Mouse (Mus musculus) right cerebral cortex, adult 2 months (tissue): ENCODE measurements at regions not wholly inside any gene's neighbourhood (a gene's known extent, or its start where the extent isn't known, plus 50 kb on each side); places are given as distances from the start of the nearest gene placed in this dataset.
A peak's percentile ranks its signal among the peaks of the same experiment; 100 is the strongest.

Source experiments
- DNase-seq, 2 experiments: peaks; one replicate each; pipeline ENCODE4 v3.0.0; 2021 to 2022; ENCODE audit warnings: low spot score in 2 of 2

DNA sequence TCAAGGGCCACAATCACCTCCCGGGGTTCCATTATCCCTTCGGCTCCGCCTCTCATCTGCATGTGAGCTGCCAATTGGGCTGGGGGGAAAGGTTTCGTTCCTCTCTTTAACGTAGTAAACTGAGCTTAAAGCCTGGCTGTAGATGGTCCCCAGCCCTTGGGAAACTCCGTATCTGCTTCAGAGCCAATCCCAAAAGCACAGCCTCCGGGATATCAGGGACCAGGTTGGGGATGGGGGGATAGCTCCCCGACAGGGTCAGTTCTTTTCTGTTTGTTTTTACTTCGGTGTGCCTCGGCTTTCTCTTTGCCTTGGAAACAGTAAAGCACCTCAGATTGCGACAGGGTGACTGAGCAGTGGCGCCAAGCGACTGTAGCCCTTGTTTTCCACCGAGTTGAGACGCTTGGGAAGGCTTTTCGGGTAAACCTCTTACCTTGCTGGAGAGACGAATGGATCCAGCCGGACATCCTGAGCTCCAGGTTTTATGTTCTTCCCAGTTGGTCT lies 64.5 kb downstream of the Tfap2c start:
- DNase-seq: no peak

DNA sequence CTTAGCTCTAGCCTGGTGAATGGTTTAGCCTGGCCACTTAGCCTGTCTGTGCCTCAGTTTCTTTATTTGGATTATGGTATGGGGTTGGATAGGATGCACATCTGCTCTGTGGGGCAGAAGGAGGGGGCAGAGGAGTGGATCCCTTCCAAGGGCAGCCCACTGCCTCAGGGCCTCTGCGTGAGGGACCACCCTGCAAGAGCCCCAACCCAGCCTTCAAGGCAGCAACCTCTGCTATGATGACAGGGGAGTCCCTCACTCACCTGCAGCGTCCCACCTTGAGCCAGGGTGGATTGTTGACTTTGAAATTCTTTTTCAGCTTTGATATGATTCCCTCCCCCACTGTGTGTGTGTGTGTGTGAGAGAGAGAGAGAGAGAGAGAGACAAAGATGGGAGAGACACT lies 65.8 kb downstream of the Tfap2c start:
- no peak for DNase-seq

DNA sequence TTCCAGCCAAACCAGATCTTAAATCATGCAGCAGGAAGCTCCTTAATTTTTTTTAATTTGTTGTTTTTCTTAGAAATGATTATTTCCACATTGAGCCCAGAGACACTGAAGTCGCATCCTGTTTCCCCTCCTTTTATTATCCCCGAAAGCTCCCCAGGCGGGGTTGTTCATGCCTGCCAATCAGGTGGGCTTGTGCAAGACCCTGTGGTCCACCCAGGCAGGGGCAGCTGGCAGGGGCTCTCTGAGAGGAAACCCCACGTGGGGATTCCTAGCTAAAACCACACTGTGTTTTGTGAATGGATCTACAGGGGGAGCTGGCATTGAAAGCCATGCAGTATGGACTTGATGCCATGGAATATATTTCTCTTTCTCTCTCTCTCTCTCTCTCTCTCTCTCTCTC lies 66.2 kb downstream of the Tfap2c start:
- DNase-seq: no peak

DNA sequence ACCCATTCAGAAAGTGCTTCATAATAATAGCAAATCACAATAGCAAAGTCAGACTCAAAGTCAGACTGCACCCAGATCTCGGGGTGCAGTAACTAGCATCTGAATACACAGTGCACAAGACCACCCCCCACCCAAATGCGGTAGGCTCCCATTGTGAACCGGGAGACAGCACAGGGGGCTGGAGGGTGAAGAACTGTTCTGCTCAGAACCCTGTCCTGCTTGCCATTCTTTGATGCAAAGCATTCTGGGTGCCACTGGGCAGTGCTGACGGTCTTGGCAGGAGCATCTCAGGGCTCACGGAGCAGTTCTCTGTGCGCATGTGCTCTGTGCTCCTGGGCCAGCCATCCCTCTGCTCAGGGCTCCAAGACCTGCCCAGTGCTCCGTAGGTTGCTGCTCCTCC lies 69.8 kb downstream of the Tfap2c start:
- DNase-seq: no peak

DNA sequence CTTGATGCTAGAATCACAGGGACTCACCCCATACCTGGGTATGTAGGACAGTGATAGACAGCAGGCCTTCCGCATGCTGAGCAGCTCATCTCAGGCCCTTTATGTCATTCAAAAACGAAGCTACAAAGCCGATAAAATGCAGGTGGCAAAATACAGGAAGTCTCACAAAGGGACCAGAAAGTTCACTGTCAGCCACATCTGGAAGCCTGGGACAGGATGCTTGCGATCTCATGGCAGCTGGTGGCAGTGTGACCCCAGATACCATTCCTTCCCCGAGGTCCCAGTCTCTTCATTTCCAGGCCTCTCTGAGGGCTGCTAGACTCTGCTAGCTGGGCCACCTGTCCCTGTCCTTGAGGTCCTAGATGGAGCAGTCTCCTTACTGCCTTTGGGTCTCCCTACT lies 70.6 kb downstream of the Tfap2c start:
- DNase-seq: no peak

DNA sequence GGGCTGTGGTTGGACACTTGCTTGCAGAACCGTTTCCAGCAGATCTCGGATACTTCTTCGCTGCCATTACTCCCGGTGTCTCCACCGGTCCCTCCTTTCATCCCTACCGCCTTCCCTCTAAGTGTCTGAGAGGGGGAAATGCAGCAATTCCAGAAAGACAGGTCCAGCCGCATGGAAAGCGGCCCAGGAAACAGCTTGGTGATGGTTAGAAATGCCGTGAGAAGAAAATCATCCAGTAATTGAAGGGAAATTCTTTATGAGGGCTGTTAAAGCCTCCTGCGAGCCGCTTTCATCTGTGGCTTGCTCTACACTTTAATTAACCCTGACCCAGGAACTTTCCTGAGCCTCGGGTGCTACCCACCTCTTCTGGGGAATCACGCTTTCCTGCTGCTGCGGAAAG lies 74.3 kb downstream of the Tfap2c start:
- no peak for DNase-seq

DNA sequence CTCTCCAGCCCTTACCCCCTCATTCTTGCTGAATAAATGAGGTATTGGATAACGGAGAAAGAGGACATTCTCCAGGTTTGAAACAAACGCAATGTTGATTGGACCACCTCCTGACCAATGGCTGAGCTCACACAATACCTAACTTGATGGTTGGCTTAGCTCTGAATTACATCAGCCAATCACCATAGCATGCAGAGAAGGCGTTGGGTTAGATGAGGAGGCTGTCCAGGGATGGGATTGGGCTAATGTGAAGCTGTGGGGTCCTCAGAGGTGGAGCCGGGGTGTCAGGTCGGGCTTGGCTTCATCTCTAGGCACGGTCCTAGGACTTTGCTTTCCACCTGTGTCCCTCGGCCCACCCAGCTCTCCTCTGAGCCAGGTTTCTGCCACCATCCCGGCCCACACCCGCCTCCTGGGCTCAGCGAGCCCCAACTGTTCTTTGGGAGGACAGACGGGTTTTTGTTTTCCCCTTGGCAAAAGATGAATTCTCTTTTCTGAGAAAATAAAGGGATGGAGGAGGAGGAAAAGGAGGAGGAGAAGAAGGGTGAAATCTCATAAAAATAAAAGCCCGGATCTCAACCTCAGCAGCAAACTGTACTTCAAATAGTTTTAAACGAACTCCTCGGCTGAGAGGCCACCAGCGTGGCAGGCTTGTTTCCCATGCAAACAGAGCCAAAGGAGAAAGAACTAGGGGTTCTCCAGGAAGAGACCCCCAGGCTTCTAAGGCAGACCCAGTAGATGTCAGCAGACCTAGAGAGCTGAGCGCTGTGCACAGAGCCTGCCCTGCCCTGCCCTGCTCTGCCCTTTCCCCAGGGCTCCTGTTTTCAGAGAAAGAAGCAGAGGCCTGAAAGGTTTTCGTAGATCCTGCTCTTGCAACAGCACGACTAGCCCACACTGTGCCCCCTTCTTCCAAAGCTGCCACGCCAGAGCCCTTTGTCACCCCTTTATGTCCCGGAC lies 78.2 kb downstream of the Tfap2c start:
- DNase-seq: no peak

DNA sequence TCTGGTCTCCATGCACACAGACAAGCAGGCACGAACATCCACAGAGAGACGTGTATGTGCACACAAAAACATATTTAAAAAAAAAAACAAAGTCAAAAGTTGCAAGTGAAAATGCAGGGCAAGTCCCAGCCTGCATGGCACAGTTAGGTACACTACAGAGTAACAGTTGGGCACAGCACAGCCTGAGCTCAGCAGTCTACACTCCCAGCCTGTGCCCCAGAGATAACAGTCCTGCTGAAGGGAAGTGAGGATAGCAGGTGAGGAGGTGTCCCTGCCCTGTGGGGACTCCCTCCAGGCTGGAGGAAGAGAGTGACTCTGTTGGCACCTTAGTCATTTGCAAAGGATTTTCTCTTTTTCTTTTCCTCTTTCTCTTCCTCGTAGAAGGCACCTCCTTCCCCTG lies 80.9 kb downstream of the Tfap2c start:
- DNase-seq: no peak

DNA sequence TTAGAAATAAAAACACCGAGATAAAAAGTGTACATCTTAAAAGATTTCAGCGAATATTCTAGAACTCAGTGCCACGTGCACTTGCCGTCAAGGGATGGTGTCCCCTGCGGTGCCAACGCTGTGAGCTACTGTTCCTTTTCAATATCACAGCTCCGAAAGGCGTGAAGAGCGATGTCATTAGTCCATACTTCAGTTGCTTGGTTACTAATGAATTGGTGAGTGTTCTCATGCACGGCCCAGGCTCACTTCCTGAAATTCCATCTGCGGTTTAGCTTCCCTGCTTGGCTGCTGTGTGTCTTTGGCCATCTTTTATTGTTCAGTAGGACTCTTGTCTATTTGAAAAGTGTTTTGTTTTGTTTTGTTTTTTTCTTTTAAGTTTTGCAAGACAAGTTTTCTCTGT lies 93.2 kb downstream of the Tfap2c start:
- peak in 1 of 2 experiments; percentile 6 for DNase-seq

DNA sequence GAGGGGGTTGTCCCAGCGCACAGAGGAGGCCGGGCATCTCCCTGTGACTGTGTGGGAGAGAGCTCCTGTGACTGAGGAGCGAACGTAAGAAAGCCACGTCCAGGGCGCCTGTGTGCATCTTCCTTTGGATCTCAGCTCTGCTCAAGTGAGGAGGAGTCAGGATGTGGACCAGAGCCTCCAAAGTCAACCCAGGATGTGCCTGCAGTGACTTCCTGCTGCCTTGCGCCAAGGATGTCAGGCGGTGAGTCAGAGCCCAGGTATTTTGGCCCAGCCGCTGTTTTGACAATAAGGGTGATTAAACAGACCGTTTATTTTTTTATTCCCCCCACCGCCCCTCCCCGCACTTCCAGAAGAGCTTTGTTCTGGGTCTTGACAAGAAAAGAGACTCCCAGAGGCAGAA lies 94.5 kb downstream of the Tfap2c start:
- DNase-seq: no peak

DNA sequence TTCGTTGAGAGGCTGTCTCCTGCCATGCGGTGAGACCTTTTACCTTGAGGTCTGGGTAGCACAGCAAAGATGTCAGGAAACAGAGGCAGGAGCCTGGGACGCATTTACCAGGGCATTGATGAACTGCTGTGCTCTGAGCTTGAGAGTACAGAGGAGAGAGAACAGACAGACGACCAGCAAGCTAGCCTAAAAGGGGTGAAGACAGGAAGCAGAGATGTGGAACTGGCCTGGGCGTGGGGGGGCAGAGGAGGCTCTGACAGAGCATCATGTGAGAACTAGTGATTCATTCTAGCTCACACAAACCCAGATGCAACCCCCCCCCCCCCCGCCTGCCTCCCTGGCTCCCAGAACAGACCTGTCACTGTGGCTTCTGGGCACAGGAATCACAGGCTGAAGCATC lies 95.1 kb downstream of the Tfap2c start:
- DNase-seq: no peak

DNA sequence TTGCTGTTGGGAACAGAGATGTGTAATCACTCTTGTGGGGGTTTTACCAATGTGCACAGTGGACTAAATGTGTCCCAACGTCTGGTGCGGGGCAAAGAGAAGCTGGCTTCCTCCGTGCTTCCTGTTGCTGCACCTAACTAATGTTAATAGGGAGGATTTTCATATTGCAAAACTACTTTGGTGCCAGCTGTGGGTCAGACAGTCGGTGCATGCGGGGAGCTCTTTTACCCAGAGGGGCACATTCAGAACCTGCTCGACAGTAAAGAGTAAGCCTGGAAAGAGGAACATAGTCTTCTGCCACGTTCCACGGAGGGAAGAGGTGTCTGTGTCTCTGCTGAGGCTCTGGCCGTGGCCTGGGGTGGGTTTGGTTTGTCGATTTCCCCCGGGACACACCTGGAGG lies 98.7 kb downstream of the Tfap2c start:
- DNase-seq: no peak

DNA sequence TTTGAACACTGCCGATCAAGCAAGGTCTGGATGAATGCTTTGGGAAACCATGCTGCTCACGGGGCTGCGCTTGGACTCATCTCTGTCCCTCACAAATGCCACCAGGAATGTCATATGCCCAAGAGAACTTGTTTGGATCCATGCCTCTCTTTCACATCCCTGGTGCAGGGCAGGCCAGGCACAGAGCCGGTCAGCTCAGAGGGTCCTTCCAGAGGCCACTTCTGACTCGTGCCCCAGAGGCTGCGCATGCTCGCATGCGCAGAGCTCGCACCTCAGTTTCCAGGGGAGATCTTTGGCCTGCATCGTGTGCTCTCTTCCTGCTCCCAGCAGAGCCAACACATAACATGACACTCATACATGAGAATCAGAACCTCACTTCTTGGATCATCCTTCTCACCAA lies 111.1 kb downstream of the Tfap2c start:
- DNase-seq: no peak

DNA sequence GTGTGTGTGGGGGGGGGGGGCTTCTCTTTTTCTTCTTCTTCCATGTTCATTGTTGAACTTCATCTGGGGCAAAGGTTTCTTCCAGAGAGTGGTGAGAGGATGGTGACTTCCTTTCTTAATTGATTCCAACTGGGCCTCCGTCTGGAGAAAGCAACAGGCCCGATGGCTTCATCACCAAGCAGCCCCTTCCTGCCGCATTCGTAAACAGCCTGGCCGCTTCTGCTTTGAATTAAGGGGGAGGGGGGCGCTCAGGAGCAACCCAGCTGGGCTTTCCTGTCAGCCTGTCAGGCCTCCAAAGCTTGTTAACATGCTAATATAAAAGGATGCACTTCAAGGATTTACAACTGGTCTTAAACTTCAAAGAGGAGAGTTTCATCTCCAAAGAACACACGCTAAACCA lies 111.5 kb downstream of the Tfap2c start:
- DNase-seq: no peak

DNA sequence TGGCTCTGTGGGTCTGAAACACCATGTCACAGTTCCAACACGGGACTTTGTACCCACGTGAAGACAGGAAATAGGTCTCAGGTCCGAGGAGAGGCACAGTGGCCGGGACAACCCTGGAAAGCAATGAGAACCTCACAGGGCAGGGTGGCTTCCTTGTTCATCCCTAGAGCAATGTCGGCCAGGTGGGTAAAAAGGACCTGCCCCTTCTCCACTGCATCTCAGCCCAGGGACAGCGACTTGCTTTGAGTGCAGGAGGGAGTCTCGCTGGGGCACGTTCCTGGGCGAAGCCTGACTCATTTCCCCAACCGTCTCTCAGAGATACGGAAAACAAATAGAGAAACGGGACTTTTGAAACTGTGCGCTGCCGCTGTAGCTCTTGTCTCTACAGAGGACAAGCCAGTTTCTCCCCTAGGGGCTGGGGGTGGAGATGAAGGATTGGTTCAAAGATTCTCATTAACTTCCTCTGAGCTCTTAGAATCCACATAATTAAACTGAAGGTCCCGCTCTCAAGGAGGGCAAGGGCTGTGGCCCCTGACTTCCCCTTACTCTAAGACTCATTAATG lies 112.1 kb downstream of the Tfap2c start:
- DNase-seq: no peak

DNA sequence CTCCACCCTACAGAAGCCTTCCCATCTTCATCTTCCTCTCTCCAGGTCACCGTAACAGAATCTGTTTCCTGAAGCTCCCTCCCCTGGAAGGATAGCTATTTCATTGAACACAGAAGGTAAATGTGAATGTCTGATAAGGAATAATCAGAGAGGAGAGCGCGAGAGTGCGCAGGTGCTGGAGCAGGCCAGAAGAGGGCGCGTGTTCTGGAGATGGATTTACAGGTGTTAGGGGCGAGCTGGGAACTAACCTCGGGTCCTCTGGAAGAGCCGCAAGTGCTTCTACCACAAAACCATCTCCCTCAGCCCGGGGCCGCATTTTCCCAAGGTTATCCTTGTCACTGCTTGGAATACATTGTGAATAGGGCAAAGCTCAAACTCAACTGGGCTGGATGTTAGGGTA lies 112.8 kb downstream of the Tfap2c start:
- no peak for DNase-seq

DNA sequence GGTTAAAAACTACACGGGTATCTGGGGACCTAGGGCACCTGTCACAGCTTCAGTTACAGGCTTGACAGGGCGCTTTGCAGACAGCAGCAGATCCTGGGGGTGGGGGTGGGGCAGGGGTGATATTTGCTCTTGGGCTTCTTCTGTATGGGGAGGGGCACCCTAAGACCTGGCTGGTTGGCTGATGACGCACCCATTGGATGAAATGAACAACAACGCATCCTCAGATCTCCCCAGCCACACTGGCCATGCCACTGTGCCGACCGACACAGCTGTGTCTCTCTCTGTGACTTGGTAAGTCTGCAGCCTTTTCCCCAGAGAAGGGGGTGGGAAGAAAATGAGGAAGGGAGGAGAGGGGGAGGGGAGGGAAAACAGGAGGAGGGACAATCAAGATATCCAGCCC lies 114.3 kb downstream of the Tfap2c start:
- no peak for DNase-seq

DNA sequence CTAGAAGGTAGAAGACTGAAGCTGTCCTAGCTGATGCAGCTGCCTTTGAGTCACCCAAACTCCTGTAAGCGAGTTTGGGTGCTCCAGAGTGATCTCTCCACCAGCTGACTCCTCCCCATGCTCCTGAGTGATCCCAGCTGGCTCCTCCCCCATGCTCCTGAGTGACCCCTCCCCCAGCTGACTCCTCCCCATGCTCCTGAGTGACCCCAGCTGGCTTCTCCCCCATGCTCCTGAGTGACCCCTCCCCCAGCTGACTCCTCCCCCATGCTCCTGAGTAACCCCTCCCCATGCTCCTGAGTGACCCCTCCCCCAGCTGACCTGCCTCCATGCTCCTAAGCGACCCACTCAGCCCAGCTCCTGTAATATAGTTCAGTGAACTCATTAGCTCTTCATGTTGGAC lies 123.7 kb downstream of the Tfap2c start:
- no peak for DNase-seq

DNA sequence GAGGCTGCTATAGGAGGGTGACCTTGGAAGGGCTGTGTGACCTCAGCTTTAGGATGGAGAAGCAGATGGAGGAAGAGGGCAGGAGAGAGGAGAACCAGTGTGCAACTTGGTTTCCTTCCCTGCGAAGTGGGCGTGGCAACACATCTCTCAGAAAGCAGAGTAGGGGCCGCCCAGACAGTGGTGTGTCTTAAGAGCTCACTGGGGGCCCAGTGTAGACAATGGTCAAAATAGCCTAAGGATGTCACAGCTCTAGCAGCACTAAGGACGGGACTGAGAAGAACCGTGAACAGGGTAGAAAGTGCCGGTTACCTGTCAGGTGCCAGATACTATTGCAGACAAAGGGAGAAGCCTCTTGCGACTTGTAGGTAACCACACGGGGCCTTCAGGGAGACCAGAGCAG lies 125.2 kb downstream of the Tfap2c start:
- no peak for DNase-seq

DNA sequence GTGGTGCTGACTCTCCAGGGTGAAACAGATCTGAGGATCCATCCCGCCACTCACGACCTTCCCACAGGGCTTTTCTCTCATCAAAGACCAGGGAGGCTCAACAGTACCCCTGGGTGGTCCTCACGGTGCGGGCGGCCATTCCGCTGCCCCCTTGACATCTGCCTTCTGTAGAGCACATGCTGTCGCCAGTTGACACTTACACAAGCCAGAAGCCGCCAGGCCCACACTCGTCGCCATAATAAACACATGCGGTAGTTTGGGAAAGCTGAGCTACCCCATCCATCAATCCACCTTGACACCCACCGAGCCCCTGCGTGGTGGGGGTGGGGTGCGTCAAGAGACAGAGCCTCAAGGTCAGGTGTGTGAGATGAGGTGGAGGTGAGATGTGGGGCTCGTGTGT lies 125.7 kb downstream of the Tfap2c start:
- no peak for DNase-seq

DNA sequence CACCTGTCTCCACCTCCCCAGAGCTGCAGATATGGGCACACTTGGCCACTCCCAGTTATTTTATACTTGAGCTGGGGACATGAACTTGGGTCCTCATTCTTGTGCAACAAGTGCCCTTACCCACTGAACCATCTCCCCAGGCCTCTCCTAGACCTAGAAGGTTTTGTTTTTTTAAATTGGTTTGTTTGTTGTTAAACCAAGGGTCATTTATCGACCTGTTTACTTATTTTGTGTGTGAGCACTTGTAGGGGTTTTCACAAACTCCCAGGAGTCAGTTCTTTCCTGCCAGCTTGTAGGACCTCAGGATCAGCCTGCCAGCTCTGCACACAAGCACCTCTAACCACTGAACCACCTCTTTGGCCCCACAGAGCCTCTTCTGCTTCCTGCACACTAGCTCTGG lies 140.8 kb downstream of the Tfap2c start:
- DNase-seq: no peak

DNA sequence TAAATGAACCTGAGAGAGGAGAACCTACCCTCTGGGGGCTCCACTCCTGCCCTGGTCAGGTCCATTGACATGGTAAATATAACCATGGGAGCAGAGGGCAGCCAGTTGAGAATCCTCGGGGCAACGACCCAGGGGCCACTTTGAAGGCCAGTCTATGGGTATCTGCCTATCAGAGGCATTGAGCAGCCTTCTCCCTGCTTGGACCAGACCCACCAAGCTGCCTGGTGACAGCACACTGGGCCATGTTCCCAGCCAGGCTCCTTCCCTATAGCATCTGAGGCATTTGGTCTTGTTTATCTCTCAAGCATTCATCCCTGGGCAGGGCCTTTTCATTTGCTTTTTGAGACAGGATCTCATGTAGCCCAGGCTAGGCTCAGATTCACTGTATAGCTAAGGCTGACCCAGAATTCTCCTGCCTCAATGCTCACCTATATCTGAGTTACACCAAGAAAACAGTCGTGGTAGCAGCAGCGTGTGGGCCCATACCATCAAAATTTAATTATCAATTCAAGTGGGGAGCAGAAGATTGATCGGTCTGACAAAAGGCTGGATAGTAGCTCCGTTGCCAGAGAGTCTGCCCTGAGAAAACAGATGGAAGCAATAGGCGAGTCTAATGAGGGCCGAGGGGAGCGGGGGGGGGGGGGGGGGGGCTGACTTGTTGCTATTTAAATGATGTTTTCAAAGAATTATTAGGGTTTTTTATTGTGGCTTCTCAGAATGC lies 141.7 kb downstream of the Tfap2c start:
- no peak for DNase-seq

DNA sequence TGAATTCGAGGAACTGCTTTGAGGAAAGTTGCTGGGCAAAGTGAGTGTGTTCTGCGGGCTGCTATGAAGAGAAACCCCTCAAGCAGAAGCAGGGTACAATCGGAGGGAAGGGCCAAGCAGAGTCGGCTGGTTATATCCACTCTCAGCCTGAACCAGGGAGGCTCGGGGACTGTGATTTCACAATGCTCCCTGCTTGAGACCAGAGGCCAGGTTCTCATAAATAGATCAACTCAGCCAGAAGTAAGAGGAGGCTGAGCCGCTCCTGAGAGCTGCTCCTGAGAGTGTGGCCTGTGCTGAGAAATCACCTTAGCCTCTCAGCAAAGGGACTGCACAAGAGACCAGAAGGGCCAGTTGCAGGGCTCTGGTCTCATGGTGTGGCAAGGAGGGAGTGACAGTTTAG lies 149.6 kb downstream of the Tfap2c start:
- no peak for DNase-seq
